Mouse (Mus musculus): ENCODE data around the gene Trafd1.

DNA sequence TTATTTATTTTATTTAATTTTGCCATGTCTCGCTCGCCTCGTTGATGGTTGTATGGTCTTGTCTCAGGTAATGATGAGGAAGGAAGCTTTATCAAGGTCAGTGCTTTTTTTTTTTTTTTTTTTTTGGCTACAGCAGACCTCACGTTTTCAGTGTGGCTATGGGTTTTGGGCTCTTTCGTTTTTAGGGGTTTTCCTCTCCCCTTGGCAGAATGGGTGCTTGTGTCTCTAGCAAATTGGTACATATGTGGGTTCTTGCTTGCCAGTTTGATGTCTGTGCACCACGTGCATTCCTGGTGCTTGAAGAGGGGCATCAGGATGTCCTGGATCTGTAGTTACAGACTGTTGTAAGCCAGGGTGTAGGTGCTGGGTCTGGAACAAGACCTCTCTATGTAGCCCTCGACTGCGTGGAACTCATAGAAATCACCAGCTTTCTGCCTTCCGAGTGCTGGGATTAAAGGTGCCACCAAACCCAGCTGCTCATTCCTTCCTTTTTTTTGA is 13.6 kb upstream of the Trafd1 start:
- TF ChIP-seq POLR2A (IDR thresholded peaks at IDR 0.05; ENCODE audit: borderline replicate concordance, control insufficient read depth, low read depth, low read length) (no peak), CTCF (IDR thresholded peaks at IDR 0.05; ENCODE audit: control insufficient read depth, insufficient read depth, low read length) (no peak)

Data from bone marrow, adult 2 months (tissue).